8 mouse cellular contexts compared by ENCODE assay signal in the genomic region with DNA sequence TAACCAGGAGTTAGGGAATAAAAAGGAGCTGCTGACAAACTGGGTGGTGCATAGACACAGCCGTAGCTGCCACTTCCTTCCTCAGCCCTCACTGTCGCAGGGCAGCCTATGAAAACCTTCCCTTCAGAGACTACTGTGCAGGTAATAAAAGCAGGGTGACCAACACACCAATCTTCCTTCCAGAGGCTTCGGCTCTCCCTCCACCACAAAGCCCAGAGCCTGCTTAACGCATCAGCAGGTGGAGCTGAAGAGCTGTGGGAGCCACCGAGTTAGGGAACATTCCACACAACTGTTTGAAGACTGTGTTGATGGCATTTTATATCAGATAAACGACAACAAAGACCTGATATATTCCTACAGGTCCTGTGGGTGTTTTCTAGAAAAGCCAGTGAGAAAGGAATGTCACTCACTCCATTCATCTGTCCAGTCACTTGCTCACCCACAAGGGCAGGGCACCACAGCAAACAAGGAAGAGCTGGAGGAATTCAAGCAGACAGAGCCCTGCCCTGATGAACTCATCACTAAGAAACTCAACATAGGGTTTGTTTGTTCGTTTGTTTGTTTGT. TPM values are rescaled to one million over a fixed set of nuclear protein-coding genes. Genes with fewer than 3 reads are reported as not detected.
DNase-seq lines count a peak whose midpoint lies in the region; ATAC-seq and TF ChIP-seq lines count a peak whose summit lies in the region.

No protein-coding gene starts in this region.

- no peaks in the 10 kb centered on the region for H3K4me1 ChIP-seq in heart, postnatal 0 days (ENCODE audit: control insufficient read depth, insufficient read depth)
- no peaks in the 10 kb centered on the region for H3K4me1 ChIP-seq in heart, embryonic 10.5 days
- H3K4me1 ChIP-seq in midbrain, embryonic 16.5 days (ENCODE audit: control insufficient read depth, insufficient read depth, low read length) = no peaks in the 10 kb centered on the region
- no peaks in the 10 kb centered on the region for H3K4me1 ChIP-seq in midbrain, embryonic 11.5 days (ENCODE audit: control insufficient read depth, insufficient read depth, low read length)
- no peaks in the 10 kb centered on the region for H3K4me1 ChIP-seq in forebrain, embryonic 11.5 days (replicated peaks; ENCODE audit: control insufficient read depth, insufficient read depth, low read length)

- H3K27me3 ChIP-seq in heart, postnatal 0 days (ENCODE audit: control insufficient read depth, insufficient read depth, low read length) = no peaks in the 10 kb centered on the region
- no peaks in the 10 kb centered on the region for H3K27me3 ChIP-seq in heart, embryonic 10.5 days (ENCODE audit: insufficient read depth, poor library complexity, severe bottlenecking)
- no peaks in the 10 kb centered on the region for H3K27me3 ChIP-seq in midbrain, embryonic 16.5 days (ENCODE audit: control insufficient read depth, insufficient read depth, low read depth, low read length)
- H3K27me3 ChIP-seq in midbrain, embryonic 11.5 days (ENCODE audit: control insufficient read depth, insufficient read depth, low read length) = no peaks in the 10 kb centered on the region
- H3K27me3 ChIP-seq in forebrain, embryonic 11.5 days (ENCODE audit: control insufficient read depth, insufficient read depth, low read length) = no peaks in the 10 kb centered on the region

- no peak overlapping the region for H3K4me2 ChIP-seq in heart, postnatal 0 days (ENCODE audit: low read depth, low read length)
- no peak overlapping the region for H3K4me2 ChIP-seq in midbrain, embryonic 16.5 days (ENCODE audit: low read length)
- no peak overlapping the region for H3K4me2 ChIP-seq in midbrain, embryonic 11.5 days
- H3K4me2 ChIP-seq in forebrain, embryonic 11.5 days (ENCODE audit: low read depth, low read length, severe bottlenecking) = no peak overlapping the region

- no peaks in the 10 kb centered on the region for H3K9me3 ChIP-seq in heart, postnatal 0 days (replicated peaks; ENCODE audit: control insufficient read depth, low read length)
- no peaks in the 10 kb centered on the region for H3K9me3 ChIP-seq in heart, embryonic 10.5 days
- H3K9me3 ChIP-seq in midbrain, embryonic 16.5 days (replicated peaks; ENCODE audit: control insufficient read depth, low read length, poor library complexity, severe bottlenecking) = no peaks in the 10 kb centered on the region
- H3K9me3 ChIP-seq in midbrain, embryonic 11.5 days (ENCODE audit: control insufficient read depth, low read length) = no peaks in the 10 kb centered on the region
- H3K9me3 ChIP-seq in forebrain, embryonic 11.5 days (ENCODE audit: control insufficient read depth, low read length) = no peaks in the 10 kb centered on the region

- H3K9ac ChIP-seq in heart, postnatal 0 days (replicated peaks; ENCODE audit: low read depth, low read length) = no peak overlapping the region
- H3K9ac ChIP-seq in midbrain, embryonic 16.5 days (ENCODE audit: low read depth, low read length) = no peak overlapping the region
- H3K9ac ChIP-seq in midbrain, embryonic 11.5 days (ENCODE audit: low read length) = no peak overlapping the region
- H3K9ac ChIP-seq in forebrain, embryonic 11.5 days (ENCODE audit: low read length) = no peak overlapping the region

- no peak overlapping the region for H3K27ac ChIP-seq in heart, postnatal 0 days (ENCODE audit: low read depth)
- no peak overlapping the region for H3K27ac ChIP-seq in heart, embryonic 10.5 days
- H3K27ac ChIP-seq in midbrain, embryonic 16.5 days (ENCODE audit: low read length) = no peak overlapping the region
- no peak overlapping the region for H3K27ac ChIP-seq in midbrain, embryonic 11.5 days (ENCODE audit: low read depth, low read length)
- H3K27ac ChIP-seq in forebrain, embryonic 11.5 days (ENCODE audit: low read depth, low read length) = no peak overlapping the region

- DNase-seq in heart, postnatal 0 days (ENCODE audit: low spot score) = no peak
- DNase-seq in heart, embryonic 10.5 days (ENCODE audit: low spot score) = no peak
- no peak for DNase-seq in midbrain, embryonic 11.5 days (ENCODE audit: low spot score, missing footprints)
- DNase-seq in frontal cortex, postnatal 36 days (ENCODE audit: low spot score in 2 of 2) = peak; percentile 27 to 33
- DNase-seq in retina, embryonic 14.5 days (ENCODE audit: low spot score) = peak; percentile 21
- no peak for DNase-seq in ovary, postnatal 14 days (ENCODE audit: low spot score)
- no peak for DNase-seq in forebrain, embryonic 11.5 days (ENCODE audit: low spot score)

- 32% methylated on average over 7 of the region's 7 CpGs for WGBS in heart, postnatal 0 days
- 43% methylated on average over 7 of the region's 7 CpGs for WGBS in heart, embryonic 10.5 days
- WGBS in midbrain, embryonic 16.5 days = 39% methylated on average over 7 of the region's 7 CpGs
- WGBS in midbrain, embryonic 11.5 days = 56% methylated on average over 7 of the region's 7 CpGs
- 47% methylated on average over 7 of the region's 7 CpGs for WGBS in forebrain, embryonic 11.5 days

- no peak for TF ChIP-seq EP300 in heart, postnatal 0 days (IDR thresholded peaks at IDR 0.05; ENCODE audit: low read depth)

- no peaks in the 10 kb centered on the region for H3K36me3 ChIP-seq in heart, postnatal 0 days (replicated peaks; ENCODE audit: control insufficient read depth, insufficient read depth, low read length)
- no peaks in the 10 kb centered on the region for H3K36me3 ChIP-seq in heart, embryonic 10.5 days
- no peaks in the 10 kb centered on the region for H3K36me3 ChIP-seq in midbrain, embryonic 16.5 days (ENCODE audit: control insufficient read depth, insufficient read depth, low read length)
- H3K36me3 ChIP-seq in midbrain, embryonic 11.5 days (ENCODE audit: control insufficient read depth, insufficient read depth, low read length) = no peaks in the 10 kb centered on the region
- no peaks in the 10 kb centered on the region for H3K36me3 ChIP-seq in forebrain, embryonic 11.5 days (ENCODE audit: control insufficient read depth, insufficient read depth, low read length)

- peak; percentile 56 for TF ChIP-seq CTCF in heart, postnatal 0 days (IDR thresholded peaks at IDR 0.05; ENCODE audit: low read depth)

- no peak for ATAC-seq in heart, postnatal 0 days (ENCODE audit: insufficient read depth, low read depth)
- ATAC-seq in midbrain, embryonic 16.5 days = peak; percentile 68
- no peak for ATAC-seq in midbrain, embryonic 11.5 days (ENCODE audit: low FRiP score)
- no peak for ATAC-seq in forebrain, embryonic 11.5 days (replicated peaks; ENCODE audit: low FRiP score)

- H3K4me3 ChIP-seq in heart, postnatal 0 days (ENCODE audit: low read depth, low read length) = no peak overlapping the region
- no peak overlapping the region for H3K4me3 ChIP-seq in heart, embryonic 10.5 days
- H3K4me3 ChIP-seq in midbrain, embryonic 16.5 days (ENCODE audit: low read depth, low read length) = no peak overlapping the region
- H3K4me3 ChIP-seq in midbrain, embryonic 11.5 days (ENCODE audit: low read depth, low read length) = no peak overlapping the region
- no peak overlapping the region for H3K4me3 ChIP-seq in forebrain, embryonic 11.5 days (ENCODE audit: low read depth, low read length)

RNA-seq across cellular contexts. Expression of a gene that starts 10.6 kb away (rescaled TPM):
- not detected in 2 replicates for total RNA-seq in heart, postnatal 0 days (2014; rRNA removed; ENCODE audit: low replicate concordance)
- 0.82 and 1.1 TPM in 2 replicates for polyA plus RNA-seq in heart, postnatal 0 days (2015; fragmentation: Nextera tagmentation; extraction: Ambion mirVana)
- 3.1 and 4.8 TPM in 2 replicates for polyA plus RNA-seq in heart, embryonic 10.5 days (2016; fragmentation: Nextera tagmentation; extraction: Ambion mirVana)
- 4.2 and 4.5 TPM in 2 replicates for polyA plus RNA-seq in midbrain, embryonic 16.5 days (2015; fragmentation: Nextera tagmentation; extraction: Ambion mirVana)
- 5.0 and 5.3 TPM in 2 replicates for polyA plus RNA-seq in midbrain, embryonic 11.5 days (2014; fragmentation: Nextera tagmentation; extraction: Ambion mirVana)
- 5.8 and 7.6 TPM in 2 replicates for polyA plus RNA-seq in forebrain, embryonic 11.5 days (2014; fragmentation: Nextera tagmentation; extraction: Ambion mirVana)

Comparison
In these comparisons a context has a peak if more than half of its experiments do, and no peak if none do; other contexts are left out.
1. DNase-seq: peak in frontal cortex, postnatal 36 days (2 of 2) and retina, embryonic 14.5 days (single experiment); none in heart, postnatal 0 days (single experiment), heart, embryonic 10.5 days (single experiment), midbrain, embryonic 11.5 days (single experiment), ovary, postnatal 14 days (single experiment) and forebrain, embryonic 11.5 days (single experiment).